Mouse (Mus musculus) intestine, postnatal 0 days (tissue): ENCODE measurements around the gene Slc35g3. TPM values are rescaled to one million over a fixed set of nuclear protein-coding genes. Genes with fewer than 3 reads are reported as not detected.
A peak's percentile ranks its signal among the peaks of the same experiment; 100 is the strongest.

ENCODE experiments used
- ATAC-seq: fragments of 200-750 bp; cut with Nextera tagmentation; 2 replicates; pipeline ENCODE4 v1.8.0; 2017; ENCODE audit warnings: mild to moderate bottlenecking, moderate TSS enrichment, moderate library complexity
- H3K27ac ChIP-seq: fragments of 300-500 bp; sonication (generic); 2 replicates; pipeline ENCODE4 v1.5.1; 2014; ENCODE audit warnings: mild to moderate bottlenecking, low read depth, low read length, moderate library complexity
- H3K27me3 ChIP-seq: fragments of 300-500 bp; sonication (generic); replicated peaks from 2 replicates; pipeline ENCODE4 v1.6.1; 2014; ENCODE audit warnings: low read length, mixed read lengths; ENCODE audit not compliant: control insufficient read depth, insufficient read depth
- H3K36me3 ChIP-seq: fragments of 300-500 bp; sonication (generic); 2 replicates; pipeline ENCODE4 v1.6.1; 2014; ENCODE audit warnings: mild to moderate bottlenecking, moderate library complexity; ENCODE audit not compliant: control insufficient read depth, insufficient read depth
- H3K4me1 ChIP-seq: fragments of 300-500 bp; sonication (generic); replicated peaks from 2 replicates; pipeline ENCODE4 v1.6.1; 2014; ENCODE audit warnings: antibody characterized with exemption, low read length, mixed read lengths; ENCODE audit not compliant: control insufficient read depth, insufficient read depth
- H3K4me2 ChIP-seq: fragments of 300-500 bp; sonication (generic); replicated peaks from 2 replicates; pipeline ENCODE4 v1.6.1; 2014; ENCODE audit warnings: low read depth, mild to moderate bottlenecking, moderate library complexity
- H3K4me3 ChIP-seq: fragments of 300-500 bp; sonication (generic); 2 replicates; pipeline ENCODE4 v1.5.1; 2014; ENCODE audit warnings: low read depth, low read length
- H3K9ac ChIP-seq: fragments of 300-500 bp; sonication (generic); 2 replicates; pipeline ENCODE4 v1.6.1; 2014; ENCODE audit warnings: mild to moderate bottlenecking, low read depth, low read length
- H3K9me3 ChIP-seq: fragments of 300-500 bp; sonication (generic); 2 replicates; pipeline ENCODE4 v1.6.1; 2016; ENCODE audit warnings: mixed run types; ENCODE audit not compliant: control insufficient read depth
- CTCF ChIP-seq: sonication (generic); IDR thresholded peaks from 2 replicates; pipeline ENCODE4 v1.5.1; 2016; ENCODE audit warnings: low read depth, mild to moderate bottlenecking, control low read depth, antibody characterized with exemption, moderate library complexity
- WGBS: fragments of 180-500 bp; shearing (Covaris S2); extraction: QIAGEN DNeasy Blood & Tissue Kit; methylation state at CpG from one replicate; pipeline ENCODE4 v1.1.7; 2014; 5-methylcytosine and 5-hydroxymethylcytosine counted together
- polyA plus RNA-seq: library from polyadenylated mRNA; unstranded; fragments of >200 nt; fragmentation: Nextera tagmentation; extraction: Ambion mirVana; gene quantifications from 2 replicates; pipeline ENCODE4 v1.2.1, GENCODE M21; 2015

The Slc35g3 gene
- polyA plus RNA-seq, 1 experiment from 2014 or later: 0.12 TPM

GRCm38 (mm10) chr11:69714636-69715329 lies 47.0 kb downstream of the Slc35g3 start:
- no peak for TF ChIP-seq CTCF
- Histone ChIP-seq H3K9me3 (no peaks in the 10 kb centered on the region), H3K27ac (no peak overlapping the region), H3K4me1 (no peaks in the 10 kb centered on the region), H3K9ac (no peak overlapping the region), H3K4me2 (no peak overlapping the region), H3K27me3 (no peaks in the 10 kb centered on the region), H3K36me3 (no peaks in the 10 kb centered on the region), H3K4me3 (no peak overlapping the region)
- ATAC-seq: peak; percentile 31; the same call in 1 of the 2 replicates
- 65% methylated on average over 18 of the region's 18 CpGs for WGBS

- Histone ChIP-seq H3K4me3 (no peak overlapping the region), H3K4me1 (no peaks in the 10 kb centered on the region), H3K27ac (no peak overlapping the region), H3K27me3 (no peaks in the 10 kb centered on the region), H3K9me3 (no peaks in the 10 kb centered on the region), H3K4me2 (no peak overlapping the region), H3K9ac (no peak overlapping the region), H3K36me3 (no peaks in the 10 kb centered on the region)
- 80% methylated on average over 20 of the region's 20 CpGs for WGBS
- TF ChIP-seq CTCF: no peak
- no peak for ATAC-seq
Observed at GRCm38 (mm10) chr11:69712954-69713672, 48.7 kb downstream of the Slc35g3 start.

GRCm38 (mm10) chr11:69711082-69711481 lies 50.7 kb downstream of the Slc35g3 start:
- H3K36me3 ChIP-seq: no peaks in the 10 kb centered on the region
- no peaks in the 10 kb centered on the region for H3K27me3 ChIP-seq
- H3K9ac ChIP-seq: no peak overlapping the region
- ATAC-seq: no peak
- no peak overlapping the region for H3K27ac ChIP-seq
- H3K4me3 ChIP-seq: no peak overlapping the region
- TF ChIP-seq CTCF: no peak
- H3K9me3 ChIP-seq: no peaks in the 10 kb centered on the region
- 69% methylated on average over 2 of the region's 2 CpGs for WGBS
- H3K4me2 ChIP-seq: no peak overlapping the region
- no peaks in the 10 kb centered on the region for H3K4me1 ChIP-seq

- 76% methylated on average over 3 of the region's 3 CpGs for WGBS
- H3K4me1 ChIP-seq: no peaks in the 10 kb centered on the region
- no peak overlapping the region for H3K27ac ChIP-seq
- TF ChIP-seq CTCF: no peak
- no peak for ATAC-seq
- H3K9me3 ChIP-seq: no peaks in the 10 kb centered on the region
- no peak overlapping the region for H3K4me3 ChIP-seq
- no peaks in the 10 kb centered on the region for H3K36me3 ChIP-seq
- no peak overlapping the region for H3K9ac ChIP-seq
- no peaks in the 10 kb centered on the region for H3K27me3 ChIP-seq
- H3K4me2 ChIP-seq: no peak overlapping the region
Observed at GRCm38 (mm10) chr11:69710470-69710869, 51.3 kb downstream of the Slc35g3 start.

Other genes starting within 250 kb of the Slc35g3 start
- gene Dnah2, start 212.9 kb downstream of the Slc35g3 start, polyA plus RNA-seq: 8.0 and 8.7 TPM in 2 replicates
- gene Efnb3, start 201.8 kb downstream of the Slc35g3 start, polyA plus RNA-seq: 4.4 and 4.6 TPM in 2 replicates
- gene Wrap53, start 181.7 kb downstream of the Slc35g3 start, polyA plus RNA-seq: 14.3 and 14.7 TPM in 2 replicates
- gene Trp53, start 181.6 kb downstream of the Slc35g3 start, polyA plus RNA-seq: 48.0 and 49.6 TPM in 2 replicates
- 5.9 and 7.5 TPM in 2 replicates for gene Atp1b2, start 156.0 kb downstream of the Slc35g3 start, polyA plus RNA-seq
- 0.24 TPM in 1 of 2 replicates, not detected in the other for gene Shbg, start 144.1 kb downstream of the Slc35g3 start, polyA plus RNA-seq
- 34.1 and 40.3 TPM in 2 replicates for gene Sat2, start 139.9 kb downstream of the Slc35g3 start, polyA plus RNA-seq
- gene Fxr2, start 129.0 kb downstream of the Slc35g3 start, polyA plus RNA-seq: 9.8 and 10.8 TPM in 2 replicates
- not detected in 2 replicates for gene Sox15, start 106.7 kb downstream of the Slc35g3 start, polyA plus RNA-seq
- gene Mpdu1, start 99.3 kb downstream of the Slc35g3 start, polyA plus RNA-seq: 95.7 and 96.6 TPM in 2 replicates
- gene Cd68, start 95.8 kb downstream of the Slc35g3 start, polyA plus RNA-seq: 20.9 and 21.0 TPM in 2 replicates
- 279 and 291 TPM in 2 replicates for gene Eif4a1, start 89.5 kb downstream of the Slc35g3 start, polyA plus RNA-seq
- 26.7 and 27.6 TPM in 2 replicates for gene Senp3, start 79.9 kb downstream of the Slc35g3 start, polyA plus RNA-seq
- gene Tnfsf13, start 76.2 kb downstream of the Slc35g3 start, polyA plus RNA-seq: 1.6 and 1.8 TPM in 2 replicates
- gene Tnfsf12, start 66.1 kb downstream of the Slc35g3 start, polyA plus RNA-seq: 6.6 and 7.2 TPM in 2 replicates
- gene Tnfsfm13, start 65.9 kb downstream of the Slc35g3 start, polyA plus RNA-seq: 4.1 and 4.8 TPM in 2 replicates
- gene Polr2a, start 3.3 kb downstream of the Slc35g3 start, polyA plus RNA-seq: 13.3 and 14.0 TPM in 2 replicates
- 2.1 and 2.4 TPM in 2 replicates for gene Zbtb4, start 3.9 kb upstream of the Slc35g3 start, polyA plus RNA-seq
- 2.4 and 2.8 TPM in 2 replicates for gene Chrnb1, start 34.0 kb upstream of the Slc35g3 start, polyA plus RNA-seq
- 0.18 and 0.38 TPM in 2 replicates for gene Fgf11, start 39.9 kb upstream of the Slc35g3 start, polyA plus RNA-seq
- 58.0 and 59.4 TPM in 2 replicates for gene Tmem102, start 43.7 kb upstream of the Slc35g3 start, polyA plus RNA-seq
- gene Gm39566, start 53.3 kb upstream of the Slc35g3 start, polyA plus RNA-seq: not detected in 2 replicates
- 0.07 TPM in 1 of 2 replicates, not detected in the other for gene Spem2, start 56.5 kb upstream of the Slc35g3 start, polyA plus RNA-seq
- not detected in 2 replicates for gene Spem1, start 60.2 kb upstream of the Slc35g3 start, polyA plus RNA-seq
- 1.8 and 2.2 TPM in 2 replicates for gene Nlgn2, start 75.8 kb upstream of the Slc35g3 start, polyA plus RNA-seq
- gene Tmem256, start 76.5 kb upstream of the Slc35g3 start, polyA plus RNA-seq: 584 and 590 TPM in 2 replicates
- 42.0 and 44.8 TPM in 2 replicates for gene Plscr3, start 84.4 kb upstream of the Slc35g3 start, polyA plus RNA-seq
- gene Tnk1, start 96.8 kb upstream of the Slc35g3 start, polyA plus RNA-seq: 11.7 and 12.8 TPM in 2 replicates
- gene Tmem95, start 116.0 kb upstream of the Slc35g3 start, polyA plus RNA-seq: not detected in 2 replicates
- gene Kctd11, start 119.4 kb upstream of the Slc35g3 start, polyA plus RNA-seq: 4.0 and 4.1 TPM in 2 replicates
- 1.1 TPM in 2 replicates for gene Acap1, start 133.6 kb upstream of the Slc35g3 start, polyA plus RNA-seq
- 3.5 and 3.8 TPM in 2 replicates for gene 2810408A11Rik, start 139.0 kb upstream of the Slc35g3 start, polyA plus RNA-seq
- 9.7 and 10.3 TPM in 2 replicates for gene Neurl4, start 139.1 kb upstream of the Slc35g3 start, polyA plus RNA-seq
- gene Gps2, start 151.9 kb upstream of the Slc35g3 start, polyA plus RNA-seq: 40.4 and 42.3 TPM in 2 replicates
- gene Eif5a, start 160.0 kb upstream of the Slc35g3 start, polyA plus RNA-seq: 716 and 774 TPM in 2 replicates
- gene Ybx2, start 173.8 kb upstream of the Slc35g3 start, polyA plus RNA-seq: 0.42 and 0.43 TPM in 2 replicates
- 18.3 and 18.7 TPM in 2 replicates for gene Slc2a4, start 186.2 kb upstream of the Slc35g3 start, polyA plus RNA-seq
- gene Cldn7, start 202.8 kb upstream of the Slc35g3 start, polyA plus RNA-seq: 1,243 and 1,341 TPM in 2 replicates
- gene Ctdnep1, start 219.2 kb upstream of the Slc35g3 start, polyA plus RNA-seq: 23.2 and 24.1 TPM in 2 replicates
- 56.8 and 57.7 TPM in 2 replicates for gene Elp5, start 220.5 kb upstream of the Slc35g3 start, polyA plus RNA-seq
- 1,065 and 1,136 TPM in 2 replicates for gene Gabarap, start 229.2 kb upstream of the Slc35g3 start, polyA plus RNA-seq
- gene Phf23, start 233.8 kb upstream of the Slc35g3 start, polyA plus RNA-seq: 32.6 and 37.7 TPM in 2 replicates
- gene Dvl2, start 238.6 kb upstream of the Slc35g3 start, polyA plus RNA-seq: 9.1 TPM in 2 replicates